Mouse (Mus musculus): ENCODE data around the gene Rft1. TPM values are rescaled to one million over a fixed set of nuclear protein-coding genes. Genes with fewer than 3 reads are reported as not detected.

Gene Rft1
- polyA plus RNA-seq, 1 experiment: 20.5 TPM

DNA sequence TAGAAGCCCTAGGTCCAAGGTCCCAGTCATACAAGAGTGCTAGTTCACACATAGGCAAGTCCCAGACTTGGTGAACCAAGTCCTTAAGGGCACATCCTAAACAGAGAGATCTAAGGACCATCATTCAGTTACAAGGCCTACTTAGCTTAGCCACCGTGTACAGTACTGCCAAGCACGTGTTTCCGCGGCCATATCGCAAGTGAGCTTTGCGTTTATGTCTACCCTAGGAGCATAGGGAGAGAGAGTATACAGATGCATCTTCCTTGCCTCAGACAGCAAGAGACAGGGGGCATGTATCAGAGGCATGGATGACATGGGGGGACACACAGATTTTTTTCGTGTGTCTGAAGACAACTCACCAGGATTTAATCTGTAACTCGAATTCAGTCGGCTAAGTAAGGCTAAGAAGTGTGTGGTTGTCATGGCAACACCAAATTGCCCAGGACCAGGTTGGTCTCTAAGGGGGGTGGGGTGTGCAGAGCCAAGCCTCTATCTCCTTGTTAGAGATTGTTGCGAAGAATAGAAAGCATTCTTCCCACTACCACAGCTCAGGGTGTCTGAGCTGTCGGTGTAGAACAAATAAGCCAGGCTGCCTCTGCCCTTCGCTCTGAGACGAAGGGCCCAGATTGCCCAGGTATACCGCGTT lies 43.4 kb downstream of the Rft1 start:
- H3K27ac ChIP-seq (ENCODE audit: insufficient read depth, low read depth, low read length): no peak overlapping the region
- peaks cover 31% of the 10 kb centered on the region for H3K4me1 ChIP-seq (ENCODE audit: control insufficient read depth, insufficient read depth, low read length)
- H3K4me3 ChIP-seq (ENCODE audit: insufficient read depth, low read length): no peak overlapping the region
- TF ChIP-seq POLR2A (IDR thresholded peaks at IDR 0.05; ENCODE audit: borderline replicate concordance, low read depth, low read length) (no peak), CTCF (IDR thresholded peaks at IDR 0.05; ENCODE audit: low read depth, low read length) (no peak)

DNA sequence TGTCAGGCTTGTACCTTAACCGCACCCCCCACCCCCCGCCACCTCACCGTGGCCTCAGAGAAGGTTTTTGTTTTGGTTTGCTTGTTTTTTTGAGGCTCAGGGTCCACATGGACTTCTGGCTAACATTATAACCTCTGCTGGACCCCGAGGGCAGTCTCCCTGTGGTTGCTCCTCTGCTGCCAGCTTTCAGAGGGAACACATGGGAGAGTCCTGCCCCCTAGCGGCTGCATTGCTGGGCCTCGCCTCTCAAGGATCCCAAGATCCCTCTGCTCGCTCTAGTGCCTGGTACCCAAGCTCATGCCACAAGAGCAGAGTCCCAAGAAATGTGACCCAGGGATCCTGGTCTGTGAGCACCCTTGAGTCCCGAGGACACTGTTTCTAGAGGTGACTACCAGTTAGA lies 45.5 kb downstream of the Rft1 start:
- Histone ChIP-seq H3K4me1 (ENCODE audit: control insufficient read depth, insufficient read depth, low read length) (peaks cover 13% of the 10 kb centered on the region), H3K4me3 (ENCODE audit: insufficient read depth, low read length) (no peak overlapping the region), H3K27ac (ENCODE audit: insufficient read depth, low read depth, low read length) (no peak overlapping the region)
- TF ChIP-seq POLR2A (IDR thresholded peaks at IDR 0.05; ENCODE audit: borderline replicate concordance, low read depth, low read length) (no peak), CTCF (IDR thresholded peaks at IDR 0.05; ENCODE audit: low read depth, low read length) (peak; percentile 63; the same call in 1 of the 2 replicates)

- H3K4me1 ChIP-seq (ENCODE audit: control insufficient read depth, insufficient read depth, low read length): no peaks in the 10 kb centered on the region
- H3K4me3 ChIP-seq (ENCODE audit: insufficient read depth, low read length): no peak overlapping the region
- no peak overlapping the region for H3K27ac ChIP-seq (ENCODE audit: insufficient read depth, low read depth, low read length)
- TF ChIP-seq CTCF (IDR thresholded peaks at IDR 0.05; ENCODE audit: low read depth, low read length) (no peak), POLR2A (IDR thresholded peaks at IDR 0.05; ENCODE audit: borderline replicate concordance, low read depth, low read length) (no peak)
These were observed 48.4 kb downstream of the Rft1 start for GRCm38 (mm10) chr14:30702512-30702911.

GRCm38 (mm10) chr14:30703079-30703478 lies 48.9 kb downstream of the Rft1 start:
- Histone ChIP-seq H3K27ac (ENCODE audit: insufficient read depth, low read depth, low read length) (no peak overlapping the region), H3K4me3 (ENCODE audit: insufficient read depth, low read length) (no peak overlapping the region), H3K4me1 (ENCODE audit: control insufficient read depth, insufficient read depth, low read length) (no peaks in the 10 kb centered on the region)
- no peak for TF ChIP-seq POLR2A (IDR thresholded peaks at IDR 0.05; ENCODE audit: borderline replicate concordance, low read depth, low read length)
- TF ChIP-seq CTCF (IDR thresholded peaks at IDR 0.05; ENCODE audit: low read depth, low read length): no peak

GRCm38 (mm10) chr14:30704098-30704855 lies 50.1 kb downstream of the Rft1 start:
- Histone ChIP-seq H3K4me3 (ENCODE audit: insufficient read depth, low read length) (no peak overlapping the region), H3K4me1 (ENCODE audit: control insufficient read depth, insufficient read depth, low read length) (no peaks in the 10 kb centered on the region), H3K27ac (ENCODE audit: insufficient read depth, low read depth, low read length) (no peak overlapping the region)
- no peak for TF ChIP-seq POLR2A (IDR thresholded peaks at IDR 0.05; ENCODE audit: borderline replicate concordance, low read depth, low read length)
- TF ChIP-seq CTCF (IDR thresholded peaks at IDR 0.05; ENCODE audit: low read depth, low read length): no peak

GRCm38 (mm10) chr14:30711892-30712291 lies 57.7 kb downstream of the Rft1 start:
- H3K4me1 ChIP-seq (ENCODE audit: control insufficient read depth, insufficient read depth, low read length): peaks cover 3% of the 10 kb centered on the region; the same call in 1 of the 2 replicates
- no peak overlapping the region for H3K4me3 ChIP-seq (ENCODE audit: insufficient read depth, low read length)
- TF ChIP-seq CTCF (IDR thresholded peaks at IDR 0.05; ENCODE audit: low read depth, low read length) (no peak), POLR2A (IDR thresholded peaks at IDR 0.05; ENCODE audit: borderline replicate concordance, low read depth, low read length) (no peak)
- no peak overlapping the region for H3K27ac ChIP-seq (ENCODE audit: insufficient read depth, low read depth, low read length)

GRCm38 (mm10) chr14:30713769-30714168 lies 59.6 kb downstream of the Rft1 start:
- Histone ChIP-seq H3K4me3 (ENCODE audit: insufficient read depth, low read length) (no peak overlapping the region), H3K4me1 (ENCODE audit: control insufficient read depth, insufficient read depth, low read length) (peaks cover 10% of the 10 kb centered on the region), H3K27ac (ENCODE audit: insufficient read depth, low read depth, low read length) (no peak overlapping the region)
- TF ChIP-seq CTCF (IDR thresholded peaks at IDR 0.05; ENCODE audit: low read depth, low read length) (no peak), POLR2A (IDR thresholded peaks at IDR 0.05; ENCODE audit: borderline replicate concordance, low read depth, low read length) (no peak)

- no peak for TF ChIP-seq POLR2A (IDR thresholded peaks at IDR 0.05; ENCODE audit: borderline replicate concordance, low read depth, low read length)
- TF ChIP-seq CTCF (IDR thresholded peaks at IDR 0.05; ENCODE audit: low read depth, low read length): no peak
- peaks cover 16% of the 10 kb centered on the region for H3K4me1 ChIP-seq (ENCODE audit: control insufficient read depth, insufficient read depth, low read length)
- H3K4me3 ChIP-seq (ENCODE audit: insufficient read depth, low read length): peak within 1 kb of the TSS; percentile 75
- H3K27ac ChIP-seq (ENCODE audit: insufficient read depth, low read depth, low read length): peak within 1 kb of the TSS; percentile 91
These were observed 60.8 kb downstream of the Rft1 start, which contains the start of gene Sfmbt1 for GRCm38 (mm10) chr14:30714799-30715617. Gene Sfmbt1, plus strand, starts transcription at chr14:30714849.

DNA sequence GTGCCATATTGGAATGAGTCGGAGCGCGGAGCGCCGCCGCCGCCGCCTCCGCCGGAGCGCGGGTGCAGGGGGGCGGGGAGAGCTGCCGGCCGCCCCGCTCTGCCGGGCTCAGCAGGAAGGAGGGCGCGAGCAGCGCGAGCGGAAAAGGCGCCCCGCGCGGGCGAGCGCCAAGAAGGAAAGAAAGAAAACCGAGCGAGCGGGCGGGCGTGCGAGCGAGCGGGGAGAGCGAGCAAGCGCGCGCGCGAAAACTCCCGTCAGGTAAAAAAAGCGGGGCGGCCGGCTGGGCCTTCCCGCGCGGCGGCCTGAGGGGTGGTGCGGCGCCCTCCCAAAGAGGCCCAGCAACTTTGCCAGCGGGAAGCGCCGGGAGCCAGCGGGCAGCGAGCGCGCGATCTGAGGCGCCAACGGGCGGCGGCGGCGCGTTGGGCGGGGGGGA lies 61.5 kb downstream of the Rft1 start:
- Histone ChIP-seq H3K27ac (ENCODE audit: insufficient read depth, low read depth, low read length) (peak overlapping the region; percentile 91), H3K4me1 (ENCODE audit: control insufficient read depth, insufficient read depth, low read length) (peaks cover 16% of the 10 kb centered on the region), H3K4me3 (ENCODE audit: insufficient read depth, low read length) (peak overlapping the region; percentile 75)
- TF ChIP-seq CTCF (IDR thresholded peaks at IDR 0.05; ENCODE audit: low read depth, low read length) (no peak), POLR2A (IDR thresholded peaks at IDR 0.05; ENCODE audit: borderline replicate concordance, low read depth, low read length) (no peak)
